Mouse (Mus musculus) hindbrain, embryonic 10.5 days (tissue): ENCODE results near the gene Atg10. TPM values are rescaled to one million over a fixed set of nuclear protein-coding genes. Genes with fewer than 3 reads are reported as not detected.

Source experiments
- DNase-seq: peaks from one replicate; pipeline ENCODE4 v3.0.0-alpha.2; 2017; ENCODE audit warnings: low spot score
- H3K27ac ChIP-seq: fragments of 300-500 bp; sonication (generic); 2 replicates; pipeline ENCODE4 v1.5.1; 2016; ENCODE audit warnings: mild to moderate bottlenecking, moderate library complexity
- H3K27me3 ChIP-seq: fragments of 300-500 bp; sonication (generic); 2 replicates; pipeline ENCODE4 v1.6.1; 2016; ENCODE audit warnings: mild to moderate bottlenecking; ENCODE audit not compliant: poor library complexity, insufficient read depth, severe bottlenecking
- H3K36me3 ChIP-seq: fragments of 300-500 bp; sonication (generic); 2 replicates; pipeline ENCODE4 v1.6.1; 2016; ENCODE audit warnings: mild to moderate bottlenecking, moderate library complexity
- H3K4me1 ChIP-seq: fragments of 300-500 bp; sonication (generic); replicated peaks from 2 replicates; pipeline ENCODE4 v1.6.1; 2016; ENCODE audit warnings: mild to moderate bottlenecking
- H3K4me3 ChIP-seq: fragments of 300-500 bp; sonication (generic); 2 replicates; pipeline ENCODE4 v1.5.1; 2016; ENCODE audit warnings: mild to moderate bottlenecking, moderate library complexity
- H3K9me3 ChIP-seq: fragments of 300-500 bp; sonication (generic); 2 replicates; pipeline ENCODE4 v1.6.1; 2016; ENCODE audit warnings: mild to moderate bottlenecking, moderate library complexity
- WGBS: fragments of 180-500 bp; shearing (Covaris S2); methylation state at CpG from one replicate; pipeline ENCODE4 v1.1.7; 2016; 5-methylcytosine and 5-hydroxymethylcytosine counted together
- polyA plus RNA-seq: library from polyadenylated mRNA; unstranded; fragments of >200 nt; fragmentation: Nextera tagmentation; extraction: Ambion mirVana; gene quantifications from 2 replicates; pipeline ENCODE4 v1.2.1, GENCODE M21; 2016

The Atg10 gene
- polyA plus RNA-seq, 1 experiment from 2014 or later, result 10.8 TPM

GRCm38 (mm10) chr13:91206237-91206636 lies 17.5 kb downstream of the Atg10 start:
- Histone ChIP-seq H3K9me3 (no peaks in the 10 kb centered on the region), H3K27me3 (no peaks in the 10 kb centered on the region), H3K27ac (no peak overlapping the region), H3K36me3 (no peaks in the 10 kb centered on the region), H3K4me3 (no peak overlapping the region), H3K4me1 (no peaks in the 10 kb centered on the region)
- DNase-seq, result no peak
- WGBS, result 84% methylated on average over 5 of the region's 5 CpGs

DNA sequence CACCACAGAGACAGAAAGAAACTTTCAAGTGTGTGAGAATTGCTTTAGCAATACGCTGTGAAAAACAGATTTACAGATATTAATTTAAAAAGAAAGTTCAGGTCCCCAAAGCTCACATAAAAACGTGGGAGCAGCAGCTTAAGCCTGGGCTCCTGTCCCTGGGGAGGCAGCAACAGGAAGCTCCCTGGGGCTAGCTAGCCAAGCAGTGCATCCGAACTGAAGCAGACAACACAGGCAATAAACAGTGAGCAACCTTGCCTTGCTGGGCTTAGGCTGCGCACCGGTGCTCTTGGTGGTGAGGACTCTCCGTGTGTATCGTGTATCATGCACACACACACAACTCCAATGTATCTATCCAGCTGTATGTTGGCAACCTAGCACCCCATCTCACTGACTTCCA lies 21.2 kb downstream of the Atg10 start:
- no peaks in the 10 kb centered on the region for H3K27me3 ChIP-seq
- no peak overlapping the region for H3K27ac ChIP-seq
- H3K4me3 ChIP-seq, result no peak overlapping the region
- no peaks in the 10 kb centered on the region for H3K36me3 ChIP-seq
- no peak for DNase-seq
- 72% methylated on average over 7 of the region's 7 CpGs for WGBS
- H3K9me3 ChIP-seq, result no peaks in the 10 kb centered on the region
- no peaks in the 10 kb centered on the region for H3K4me1 ChIP-seq

DNA sequence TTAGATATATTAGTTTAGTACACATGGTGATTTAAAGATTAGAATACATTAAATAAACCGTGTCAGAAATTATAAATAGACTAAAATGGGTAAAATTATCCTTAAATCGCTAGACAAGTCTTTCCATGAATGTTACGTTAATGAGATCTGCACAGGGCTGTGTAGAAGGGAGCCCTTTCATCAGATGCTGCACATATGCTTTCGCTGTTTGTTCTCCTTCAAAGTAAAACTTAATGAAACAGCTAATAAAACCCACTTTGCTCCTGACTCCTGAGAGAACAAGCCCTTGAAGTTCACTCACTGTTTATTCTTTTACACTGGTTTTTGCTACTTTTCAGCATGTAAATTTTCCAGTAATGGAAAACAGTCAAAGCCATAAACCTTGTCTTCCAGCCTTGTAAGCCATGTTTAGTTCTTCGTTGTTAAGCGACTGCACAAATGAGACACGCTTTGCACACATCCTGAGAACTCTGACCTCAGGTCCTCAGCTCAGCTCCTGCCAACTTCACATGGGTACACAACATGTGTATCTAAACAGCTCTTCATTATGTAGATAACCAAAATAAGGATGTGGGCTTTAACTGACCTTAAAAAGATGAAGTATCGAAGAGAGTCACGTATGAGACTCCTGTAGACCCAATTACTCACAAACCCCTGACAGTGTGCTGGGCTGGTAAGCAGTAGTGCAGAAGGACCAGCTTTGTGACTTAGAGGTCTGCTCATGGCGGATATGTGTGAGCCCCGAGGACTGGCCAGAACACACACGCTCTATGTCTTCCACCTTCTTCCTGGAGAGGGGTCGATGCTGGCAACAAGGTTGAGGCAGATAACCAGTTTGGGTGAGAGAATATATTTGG lies 36.2 kb downstream of the Atg10 start:
- no peak for DNase-seq
- no peaks in the 10 kb centered on the region for H3K4me1 ChIP-seq
- H3K27ac ChIP-seq, result no peak overlapping the region
- H3K36me3 ChIP-seq, result no peaks in the 10 kb centered on the region
- WGBS, result 90% methylated on average over 13 of the region's 13 CpGs
- H3K9me3 ChIP-seq, result no peaks in the 10 kb centered on the region
- H3K4me3 ChIP-seq, result no peak overlapping the region
- no peaks in the 10 kb centered on the region for H3K27me3 ChIP-seq

GRCm38 (mm10) chr13:91185248-91185867 lies 38.4 kb downstream of the Atg10 start:
- Histone ChIP-seq H3K27ac (no peak overlapping the region), H3K27me3 (no peaks in the 10 kb centered on the region), H3K9me3 (no peaks in the 10 kb centered on the region), H3K4me3 (no peak overlapping the region), H3K4me1 (no peaks in the 10 kb centered on the region), H3K36me3 (no peaks in the 10 kb centered on the region)
- DNase-seq, result no peak
- WGBS, result 86% methylated on average over 3 of the region's 3 CpGs

GRCm38 (mm10) chr13:91184226-91184625 lies 39.5 kb downstream of the Atg10 start:
- no peak overlapping the region for H3K4me3 ChIP-seq
- H3K27me3 ChIP-seq, result no peaks in the 10 kb centered on the region
- no peak for DNase-seq
- no peaks in the 10 kb centered on the region for H3K36me3 ChIP-seq
- no peak overlapping the region for H3K27ac ChIP-seq
- no peaks in the 10 kb centered on the region for H3K9me3 ChIP-seq
- 78% methylated on average over 3 of the region's 3 CpGs for WGBS
- peaks cover 10% of the 10 kb centered on the region for H3K4me1 ChIP-seq

GRCm38 (mm10) chr13:91180364-91180763 lies 43.4 kb downstream of the Atg10 start:
- Histone ChIP-seq H3K36me3 (no peaks in the 10 kb centered on the region), H3K27ac (no peak overlapping the region), H3K4me1 (peaks cover 21% of the 10 kb centered on the region), H3K27me3 (no peaks in the 10 kb centered on the region), H3K9me3 (no peaks in the 10 kb centered on the region), H3K4me3 (no peak overlapping the region)
- WGBS, result 93% methylated on average over 8 of the region's 8 CpGs
- DNase-seq, result no peak

GRCm38 (mm10) chr13:91179174-91179899 lies 44.4 kb downstream of the Atg10 start:
- Histone ChIP-seq H3K9me3 (no peaks in the 10 kb centered on the region), H3K27ac (peak overlapping the region; percentile 50; the same call in 1 of the 2 replicates), H3K4me3 (no peak overlapping the region), H3K27me3 (no peaks in the 10 kb centered on the region), H3K36me3 (no peaks in the 10 kb centered on the region), H3K4me1 (peaks cover 21% of the 10 kb centered on the region)
- 63% methylated on average over 8 of the region's 8 CpGs for whole genome bisulfite sequencing
- no peak for DNase-seq

DNA sequence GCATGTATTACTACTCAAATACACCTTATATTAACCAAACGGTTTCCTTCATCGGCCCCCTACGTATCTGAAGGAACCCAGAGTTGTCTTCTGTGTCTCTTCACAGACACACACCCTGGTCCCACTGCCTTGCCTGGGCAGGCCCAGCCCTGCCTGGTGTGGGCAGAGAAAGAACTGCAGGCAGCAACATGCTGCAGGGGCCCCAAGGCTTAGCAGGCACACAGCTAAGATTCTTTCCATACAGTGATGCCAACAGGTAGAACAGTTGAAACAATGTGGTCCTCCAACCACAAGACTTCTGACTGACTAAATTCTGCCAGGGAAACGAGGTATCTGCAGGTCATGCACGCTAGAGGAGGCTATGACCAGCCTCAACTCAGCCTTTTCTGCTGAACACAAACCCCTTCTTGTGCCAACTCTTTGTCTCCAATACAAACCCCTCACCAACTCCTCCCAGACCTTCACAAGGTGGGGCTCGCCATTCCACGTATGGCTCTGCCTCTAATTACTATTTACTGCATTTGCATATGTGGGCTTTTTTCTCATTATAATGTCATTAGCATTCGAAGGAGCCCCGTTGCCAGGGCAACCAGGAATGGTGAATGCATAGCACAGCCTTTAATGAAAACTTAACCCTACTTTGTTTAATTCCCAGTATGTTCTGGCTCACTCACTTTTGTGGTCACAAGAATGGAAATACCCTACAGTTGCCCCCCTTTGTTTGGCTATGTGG lies 45.2 kb downstream of the Atg10 start:
- 44% methylated on average over 9 of the region's 9 CpGs for WGBS
- Histone ChIP-seq H3K27ac (peak overlapping the region; percentile 67), H3K36me3 (no peaks in the 10 kb centered on the region), H3K9me3 (no peaks in the 10 kb centered on the region), H3K4me3 (no peak overlapping the region), H3K4me1 (peaks cover 21% of the 10 kb centered on the region), H3K27me3 (no peaks in the 10 kb centered on the region)
- peak; percentile 8 for DNase-seq

DNA sequence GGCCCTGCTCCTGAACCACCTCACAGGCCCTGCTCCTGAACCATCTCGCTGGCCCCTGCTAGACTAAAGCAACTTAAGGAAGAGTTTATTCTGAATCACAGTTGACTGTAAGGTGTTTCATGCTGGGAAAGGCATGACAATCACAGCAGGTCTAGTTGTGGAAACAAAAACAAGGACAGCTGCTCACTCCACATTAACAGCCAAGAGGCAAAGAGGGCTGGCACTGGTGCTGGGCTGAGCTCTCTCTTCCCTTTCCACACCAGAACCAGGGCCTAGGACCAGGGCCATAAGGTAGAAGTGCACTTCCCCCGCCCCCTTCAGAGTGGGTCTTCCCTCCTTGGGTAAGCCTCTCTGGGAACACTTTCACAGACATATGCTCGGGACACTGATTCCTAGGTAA lies 48.4 kb downstream of the Atg10 start:
- Histone ChIP-seq H3K27ac (no peak overlapping the region), H3K9me3 (no peaks in the 10 kb centered on the region), H3K27me3 (no peaks in the 10 kb centered on the region), H3K36me3 (no peaks in the 10 kb centered on the region), H3K4me3 (no peak overlapping the region), H3K4me1 (peaks cover 21% of the 10 kb centered on the region)
- no peak for DNase-seq
- 50% methylated on average over 3 of the region's 3 CpGs for WGBS

- Histone ChIP-seq H3K4me3 (no peak overlapping the region), H3K27me3 (no peaks in the 10 kb centered on the region), H3K4me1 (no peaks in the 10 kb centered on the region), H3K27ac (no peak overlapping the region), H3K36me3 (no peaks in the 10 kb centered on the region), H3K9me3 (no peaks in the 10 kb centered on the region)
- no peak for DNase-seq
- WGBS, result 88% methylated on average over 15 of the region's 15 CpGs
These were observed 51.8 kb downstream of the Atg10 start for GRCm38 (mm10) chr13:91171766-91172491.

GRCm38 (mm10) chr13:91171205-91171604 lies 52.6 kb downstream of the Atg10 start:
- H3K27ac ChIP-seq, result no peak overlapping the region
- no peak for DNase-seq
- H3K27me3 ChIP-seq, result no peaks in the 10 kb centered on the region
- no peak overlapping the region for H3K4me3 ChIP-seq
- no peaks in the 10 kb centered on the region for H3K4me1 ChIP-seq
- WGBS, result 87% methylated on average over 5 of the region's 5 CpGs
- H3K36me3 ChIP-seq, result no peaks in the 10 kb centered on the region
- H3K9me3 ChIP-seq, result no peaks in the 10 kb centered on the region
